ENCODE assay signal across 9 mouse cellular contexts in genomic region chr16:37689251-37689926, GRCm38 (mm10). TPM values are rescaled to one million over a fixed set of nuclear protein-coding genes. Genes with fewer than 3 reads are reported as not detected.
A peak's percentile ranks its signal among the peaks of the same experiment; 100 is the strongest.
DNase-seq lines count a peak whose midpoint lies in the region; ATAC-seq and TF ChIP-seq lines count a peak whose summit lies in the region.
"Had no signal": no experiment of that assay in that cellular context is flagged by ENCODE, and none has a peak within 500 bp of the region (broad histone marks: within the 10 kb centered on the region; RNA-seq: fewer than 3 reads in every experiment).

No protein-coding gene starts in this region.

- peak overlapping the region; percentile 57 for H3K27ac ChIP-seq in gastrocnemius, adult 2 months

- H3K4me3 ChIP-seq in gastrocnemius, adult 2 months = no peak overlapping the region

- intact Hi-C loops in gastrocnemius, adult 2 months (cut with DNase I) = loop anchor here (5.0 kb wide), 1 partner anchor 123 kb away; no protein-coding TSS in a partner anchor
- intact Hi-C loops in gastrocnemius, postnatal 36 days (cut with DNase I) = no loop called here

- ATAC-seq in megakaryocyte, adult 5-6 weeks (ENCODE audit: poor library complexity, severe bottlenecking) = peak; percentile 89

- TF ChIP-seq CTCF in gastrocnemius, adult 2 months (IDR thresholded peaks at IDR 0.05) = no peak

- DNase-seq in gastrocnemius, adult 2 months = peak; percentile 31
- no peak for DNase-seq in gastrocnemius, postnatal 36 days
- DNase-seq in MEL-GATA-1-ER (ENCODE audit: extremely low read depth, low read depth) = peak; percentile 98
- DNase-seq in heart, postnatal 4 days = peak; percentile 15
- no peak for DNase-seq in cerebellum, postnatal 36 days
- DNase-seq in right cerebral cortex, postnatal 36 days (ENCODE audit: low spot score in 2 of 2) = no peak
- DNase-seq in kidney, adult 11 months = no peak
- DNase-seq: kidney, postnatal 14 days had no signal

RNA-seq across cellular contexts. Expression of gene Ndufb4, which starts 35.1 kb away (rescaled TPM):
- 100 to 1,000 TPM; 191 to 246 TPM for total RNA-seq in gastrocnemius, adult 2 months (2021)
- 100 to 1,000 TPM; 178 to 186 TPM for total RNA-seq in gastrocnemius, postnatal 36 days (2021)
- total RNA-seq in heart, postnatal 4 days (2021) = 100 to 1,000 TPM; 141 to 154 TPM
- 35.2 and 58.3 TPM in 2 replicates for total RNA-seq in megakaryocyte, adult 5-6 weeks (2015)
- 11.5 TPM in 2 replicates for total RNA-seq in megakaryocyte, adult 5-6 weeks (2017)

Comparison
In these comparisons a context has a peak if more than half of its experiments do, and no peak if none do; other contexts are left out.
1. DNase-seq: peak in gastrocnemius, adult 2 months (single experiment), MEL-GATA-1-ER (single experiment) and heart, postnatal 4 days (single experiment); none in gastrocnemius, postnatal 36 days (0 of 2), cerebellum, postnatal 36 days (0 of 2), right cerebral cortex, postnatal 36 days (0 of 2) and kidney, adult 11 months (single experiment).